Mouse (Mus musculus) thymus, adult 2 months (tissue): ENCODE measurements around the gene Pnpla1. TPM values are rescaled to one million over a fixed set of nuclear protein-coding genes. Genes with fewer than 3 reads are reported as not detected.

Experiments
- DNase-seq: peaks from one replicate; pipeline ENCODE4 v3.0.0; 2021
- H3K27ac ChIP-seq: fragments of 200-500 bp; 2 replicates; pipeline ENCODE4 v1.5.1; 2012; ENCODE audit warnings: low read length, control low read depth; ENCODE audit not compliant: control insufficient read depth, insufficient read depth
- H3K27me3 ChIP-seq: fragments of 200-500 bp; 2 replicates; pipeline ENCODE4 v1.6.1; 2012; ENCODE audit warnings: mild to moderate bottlenecking, low read length, moderate library complexity, mixed read lengths; ENCODE audit not compliant: control insufficient read depth, insufficient read depth
- H3K36me3 ChIP-seq: fragments of 200-500 bp; 2 replicates; pipeline ENCODE4 v1.6.1; 2012; ENCODE audit warnings: mild to moderate bottlenecking, low read length, moderate library complexity; ENCODE audit not compliant: control insufficient read depth, insufficient read depth
- H3K4me1 ChIP-seq: fragments of 200-500 bp; replicated peaks from 2 replicates; pipeline ENCODE4 v1.6.1; 2012; ENCODE audit warnings: low read length; ENCODE audit not compliant: control insufficient read depth, insufficient read depth
- H3K4me3 ChIP-seq: fragments of 200-500 bp; 2 replicates; pipeline ENCODE4 v1.5.1; 2012; ENCODE audit warnings: mild to moderate bottlenecking, low read length, control low read depth, moderate library complexity; ENCODE audit not compliant: control insufficient read depth, insufficient read depth
- CTCF ChIP-seq: fragments of 200-500 bp; IDR thresholded peaks from 2 replicates; pipeline ENCODE4 v1.5.1; 2012; ENCODE audit warnings: mild to moderate bottlenecking, control low read depth, low read length, moderate library complexity, borderline replicate concordance; ENCODE audit not compliant: control insufficient read depth, poor library complexity, insufficient read depth; ENCODE audit errors: extremely low read depth
- POLR2A ChIP-seq: fragments of 200-500 bp; IDR thresholded peaks from 2 replicates; pipeline ENCODE4 v1.6.1; 2012; ENCODE audit warnings: mild to moderate bottlenecking, low read length, control low read depth, moderate library complexity; ENCODE audit not compliant: control insufficient read depth, poor library complexity, insufficient read depth; ENCODE audit errors: extremely low read depth
- WGBS: fragments of 180-500 bp; shearing (Covaris S2); methylation state at CpG from one replicate; pipeline ENCODE4 v1.1.7; 2018; 5-methylcytosine and 5-hydroxymethylcytosine counted together
- polyA plus RNA-seq: library from polyadenylated mRNA; depleted of rRNA; stranded (reverse); fragments of >200 nt; gene quantifications from 2 replicates; pipeline ENCODE4 v1.2.3, GENCODE M21; 2012

Gene Pnpla1
- polyA plus RNA-seq, 1 experiment = 0.26 TPM

- TF ChIP-seq CTCF (no peak), POLR2A (no peak)
- Histone ChIP-seq H3K27me3 (no peaks in the 10 kb centered on the region), H3K36me3 (no peaks in the 10 kb centered on the region), H3K27ac (peak overlapping the region; percentile 38; the same call in 1 of the 2 replicates), H3K4me3 (no peak overlapping the region), H3K4me1 (peaks cover 9% of the 10 kb centered on the region)
- WGBS = 90% methylated on average over 8 of the region's 8 CpGs
- DNase-seq = no peak
Observed at GRCm38 (mm10) chr17:28924957-28925595, 66.9 kb downstream of the Pnpla1 start.

GRCm38 (mm10) chr17:28926380-28926779 lies 68.2 kb downstream of the Pnpla1 start:
- no peaks in the 10 kb centered on the region for H3K36me3 ChIP-seq
- no peak overlapping the region for H3K4me3 ChIP-seq
- 10% methylated on average over 13 of the region's 13 CpGs for WGBS
- DNase-seq = peak; percentile 79
- H3K27ac ChIP-seq = no peak overlapping the region
- H3K27me3 ChIP-seq = no peaks in the 10 kb centered on the region
- no peak for TF ChIP-seq POLR2A
- TF ChIP-seq CTCF = peak; percentile 80; the same call in 1 of the 2 replicates
- H3K4me1 ChIP-seq = peaks cover 9% of the 10 kb centered on the region

- 42% methylated on average over 15 of the region's 15 CpGs for WGBS
- Histone ChIP-seq H3K36me3 (no peaks in the 10 kb centered on the region), H3K4me1 (peaks cover 9% of the 10 kb centered on the region), H3K27ac (no peak overlapping the region), H3K4me3 (no peak overlapping the region), H3K27me3 (no peaks in the 10 kb centered on the region)
- TF ChIP-seq POLR2A (no peak), CTCF (peak; percentile 80)
- DNase-seq = peak; percentile 59
Observed at GRCm38 (mm10) chr17:28926866-28927635, 68.8 kb downstream of the Pnpla1 start.

- no peak for DNase-seq
- H3K4me1 ChIP-seq = peaks cover 9% of the 10 kb centered on the region
Observed at GRCm38 (mm10) chr17:28928004-28928403, 69.8 kb downstream of the Pnpla1 start.

GRCm38 (mm10) chr17:28929369-28929768 lies 71.2 kb downstream of the Pnpla1 start:
- H3K27me3 ChIP-seq = no peaks in the 10 kb centered on the region
- 98% methylated on average over 4 of the region's 4 CpGs for WGBS
- H3K27ac ChIP-seq = no peak overlapping the region
- TF ChIP-seq CTCF = no peak
- no peak for TF ChIP-seq POLR2A
- no peak overlapping the region for H3K4me3 ChIP-seq
- DNase-seq = no peak
- peaks cover 9% of the 10 kb centered on the region for H3K4me1 ChIP-seq
- no peaks in the 10 kb centered on the region for H3K36me3 ChIP-seq

More at GRCm38 (mm10) chr17:28928004-28928403, 69.8 kb downstream of the Pnpla1 start:
- WGBS = 70% methylated on average over 9 of the region's 9 CpGs
- no peaks in the 10 kb centered on the region for H3K36me3 ChIP-seq
- no peak for TF ChIP-seq CTCF
- TF ChIP-seq POLR2A = no peak
- H3K27ac ChIP-seq = no peak overlapping the region
- H3K27me3 ChIP-seq = no peaks in the 10 kb centered on the region
- no peak overlapping the region for H3K4me3 ChIP-seq

GRCm38 (mm10) chr17:28930392-28931074 lies 72.3 kb downstream of the Pnpla1 start:
- Histone ChIP-seq H3K27ac (no peak overlapping the region), H3K36me3 (no peaks in the 10 kb centered on the region), H3K27me3 (no peaks in the 10 kb centered on the region), H3K4me1 (peaks cover 9% of the 10 kb centered on the region), H3K4me3 (no peak overlapping the region)
- DNase-seq = no peak
- WGBS = 66% methylated on average over 14 of the region's 14 CpGs
- TF ChIP-seq POLR2A (no peak), CTCF (no peak)
